Mouse (Mus musculus) erythroblast, embryonic 14.5 days (primary cell): Measurements from ENCODE around the gene Primpol.

Experiments
- GATA1 ChIP-seq: IDR thresholded peaks from 2 replicates; pipeline ENCODE4 v1.6.1; 2012; ENCODE audit warnings: low read length, inconsistent platforms, mixed read lengths
- TAL1 ChIP-seq: IDR thresholded peaks from 3 replicates; pipeline ENCODE4 v1.6.1; 2012; ENCODE audit warnings: low read length, inconsistent platforms, mixed read lengths

GRCm38 (mm10) chr8:46578794-46579193, 38.2 kb downstream of the Primpol start:
- TF ChIP-seq GATA1, result no peak
- TF ChIP-seq TAL1, result no peak
